Mouse (Mus musculus) fibroblast of lung, adult 2 months (primary cell): Measurements from ENCODE around the gene Stac.

Source experiments
- DNase-seq: peaks from one replicate; pipeline ENCODE4 v3.0.0-alpha.2; 2011; ENCODE audit warnings: low read depth

The Stac gene

DNA sequence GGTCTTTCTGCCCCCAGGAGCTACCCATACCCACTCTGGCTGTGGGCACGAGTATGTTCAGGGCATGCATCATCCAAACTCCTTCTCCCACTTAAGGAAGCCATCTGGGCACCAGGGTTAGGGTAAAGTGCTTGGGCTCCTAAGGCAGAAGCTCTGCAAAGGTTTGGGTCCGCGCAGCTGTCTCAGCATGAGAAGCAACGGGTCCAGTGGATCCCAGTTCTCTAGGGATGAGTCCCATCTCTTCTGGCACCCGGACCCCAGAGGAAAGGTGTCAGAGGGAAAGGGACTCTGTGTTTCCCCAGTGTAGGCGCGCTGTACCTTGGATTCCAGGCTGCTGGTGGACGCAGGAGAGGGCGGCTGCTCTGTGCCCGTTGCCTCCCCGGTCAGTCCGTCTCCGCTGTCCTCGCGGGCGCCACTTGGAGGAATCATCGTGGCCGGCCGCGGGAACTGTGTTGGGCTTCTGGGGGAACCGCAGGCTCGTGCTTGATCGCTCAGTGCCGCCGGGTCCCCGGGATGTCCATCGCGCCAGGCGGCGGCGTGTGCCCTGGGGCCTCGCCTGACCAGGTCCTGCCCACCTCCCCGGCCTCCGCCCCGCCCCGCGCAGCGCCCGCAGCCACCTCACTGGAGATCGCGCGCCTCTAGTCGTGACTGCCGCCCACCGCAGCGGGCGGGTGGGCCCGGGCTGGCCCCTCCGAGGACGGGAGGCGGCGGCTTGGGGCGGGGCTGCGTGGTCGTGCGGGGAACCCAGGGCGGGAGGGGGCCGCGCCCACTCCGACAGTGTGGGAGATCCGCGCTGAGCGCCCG lies at the start of gene Stac:
Gene Stac, minus strand, starts transcription at position 669 of the 804 bp plus-strand sequence.
- DNase-seq: no peak

DNA sequence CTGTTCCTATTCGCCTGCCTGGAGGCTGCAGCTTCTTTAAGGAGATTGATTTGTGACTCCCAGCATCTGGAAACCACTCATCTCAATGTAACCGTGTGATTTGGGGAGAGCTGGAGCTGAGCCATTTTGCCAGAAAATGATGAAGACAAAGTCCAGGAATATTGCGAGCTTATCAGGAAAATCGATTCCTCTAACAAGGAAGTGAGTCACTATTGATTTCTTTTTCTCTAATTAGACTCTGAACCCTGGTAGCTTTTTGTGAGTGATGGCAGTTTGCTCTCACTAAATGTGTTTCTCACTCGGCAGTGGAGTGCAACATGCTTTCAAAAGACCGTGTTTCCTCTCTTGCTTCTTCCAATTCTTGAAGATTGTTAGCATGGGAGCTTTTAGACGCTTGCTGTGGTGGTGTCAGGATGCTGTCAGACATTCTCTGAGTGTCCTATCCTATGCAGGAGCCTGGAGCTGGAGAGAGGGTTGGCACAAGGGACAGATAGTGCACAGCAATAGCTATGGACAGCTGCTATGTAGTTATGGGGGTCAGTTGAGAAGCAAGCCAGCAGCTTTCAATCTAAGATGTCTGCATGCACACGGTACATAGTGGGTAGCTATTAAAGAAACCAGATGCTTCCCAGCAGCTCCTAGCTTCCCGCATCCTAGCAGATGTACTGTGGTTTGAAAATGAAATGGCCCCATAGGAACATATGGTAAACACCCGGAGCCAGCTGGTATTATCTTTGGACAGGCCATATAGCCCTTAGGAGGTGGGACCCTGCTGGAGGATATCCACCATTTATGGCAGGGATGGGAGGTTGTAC lies 49.5 kb upstream of the Stac start:
- DNase-seq: no peak

DNA sequence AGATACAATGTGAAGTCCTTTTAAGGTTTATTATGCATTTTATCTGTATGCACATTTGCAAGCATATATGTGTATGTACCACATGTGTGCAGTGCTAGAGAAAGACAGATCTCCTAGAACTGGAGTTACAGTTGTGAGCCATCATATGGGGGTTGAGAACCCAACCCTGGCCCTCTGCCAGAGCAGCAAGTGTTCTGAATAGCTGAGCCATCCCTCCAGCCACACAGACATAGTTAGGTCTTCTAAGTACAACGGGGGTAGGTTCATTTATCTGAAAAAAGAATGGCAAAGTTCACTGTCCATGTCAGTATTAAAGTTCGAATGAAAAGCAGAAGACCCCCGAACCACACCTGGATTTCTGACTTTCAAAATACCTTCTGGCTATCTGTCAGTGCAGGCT lies 48.9 kb upstream of the Stac start:
- no peak for DNase-seq

DNA sequence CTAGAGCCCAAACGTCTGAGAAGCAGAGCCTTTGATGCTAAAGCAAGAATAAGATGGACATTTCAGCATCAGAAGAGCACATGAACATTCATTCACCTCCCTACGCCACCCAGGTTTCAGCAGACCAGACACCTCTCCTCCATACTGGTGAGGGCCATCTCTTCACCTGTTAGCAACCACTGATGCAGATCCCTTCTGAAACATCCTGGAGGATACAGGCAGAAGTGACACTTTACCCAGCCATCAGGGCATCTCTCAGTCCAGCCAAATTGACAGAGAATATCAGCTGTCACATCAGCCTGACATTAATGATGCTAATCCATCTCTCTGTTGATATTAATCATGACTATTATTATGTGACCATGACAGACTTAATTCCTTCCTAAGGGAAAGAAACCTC lies 47.6 kb upstream of the Stac start:
- no peak for DNase-seq

DNA sequence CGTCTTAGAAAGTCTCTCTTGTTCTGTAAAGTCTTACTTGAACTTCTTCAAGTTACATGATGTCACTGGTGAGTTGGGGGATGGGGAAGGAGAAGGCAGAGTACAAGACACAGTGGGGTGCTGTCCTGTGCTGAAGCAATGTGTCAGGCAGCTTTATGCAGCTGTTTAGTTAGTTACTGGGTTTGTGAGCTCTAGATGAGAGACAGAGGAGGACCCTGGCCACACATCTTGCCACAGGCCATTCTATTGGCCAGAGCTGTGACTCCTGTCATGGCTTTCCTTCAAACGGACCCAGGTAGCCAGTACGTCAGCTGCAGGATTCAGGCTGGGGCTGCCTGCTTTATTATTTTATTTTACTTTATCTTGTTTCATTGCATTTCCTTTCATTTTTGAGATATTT lies 45.8 kb upstream of the Stac start:
- DNase-seq: no peak

DNA sequence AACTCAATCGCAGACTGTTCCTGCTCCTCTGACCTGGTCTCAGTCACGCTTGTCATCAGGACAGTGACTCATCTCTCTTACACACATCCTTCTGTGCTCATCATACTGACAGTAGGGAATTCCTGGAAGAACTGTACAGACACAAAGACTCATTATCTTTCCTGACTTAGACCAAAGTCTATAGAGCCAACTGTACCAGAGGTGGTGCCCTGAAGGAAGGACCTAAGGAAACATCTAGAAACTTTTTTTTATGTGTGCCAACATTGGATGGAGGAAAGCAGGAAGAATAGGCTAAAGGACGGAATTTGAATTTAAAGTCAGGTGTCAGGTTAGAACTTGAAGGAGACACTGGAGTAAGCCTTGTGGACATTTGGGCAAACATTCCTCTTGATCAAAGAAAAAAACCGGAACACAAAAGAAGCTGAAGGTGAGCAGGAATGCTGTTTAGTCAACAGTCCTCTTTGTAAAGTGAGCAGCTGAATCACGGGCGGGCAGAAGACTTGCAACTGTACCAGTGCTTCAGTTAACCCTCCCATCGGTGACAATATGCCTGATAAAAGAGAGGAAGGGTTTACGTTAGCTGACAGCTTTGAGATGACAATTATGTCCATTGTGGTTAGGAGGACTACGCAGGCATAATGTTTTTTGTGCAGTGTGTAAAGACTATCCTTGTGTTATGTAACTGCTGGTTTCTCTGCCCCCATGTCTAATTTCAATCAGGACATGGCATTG lies 42.0 kb upstream of the Stac start:
- no peak for DNase-seq

DNA sequence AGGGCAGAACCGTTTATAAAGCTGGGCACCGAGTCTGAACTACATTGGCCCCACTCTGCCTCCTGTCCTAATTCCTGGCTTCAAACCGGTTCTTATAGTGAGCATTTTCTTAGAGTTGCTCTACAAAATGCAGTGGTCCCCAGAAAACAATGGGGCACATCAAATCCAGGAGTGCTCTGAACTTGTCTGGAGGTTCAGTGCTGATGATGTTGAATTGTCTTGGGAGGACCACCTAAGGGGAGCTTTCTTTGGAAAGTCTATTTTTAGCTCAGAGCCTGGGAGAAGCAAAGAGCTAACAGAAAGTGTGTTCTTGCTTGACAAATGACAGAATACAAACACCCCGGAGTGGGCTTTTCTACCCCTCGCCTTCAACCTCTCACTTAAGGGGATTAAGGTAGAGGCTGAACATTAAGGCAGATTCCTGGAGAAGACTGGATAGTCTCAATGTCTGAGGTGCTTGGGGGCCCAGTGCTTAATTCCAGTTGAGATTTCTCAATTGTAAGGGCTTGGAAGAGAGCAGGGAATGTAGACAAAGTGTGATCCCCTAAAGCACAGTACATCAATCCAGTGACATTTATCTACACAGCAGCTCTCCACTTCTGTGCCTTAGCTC lies 34.9 kb upstream of the Stac start:
- no peak for DNase-seq

DNA sequence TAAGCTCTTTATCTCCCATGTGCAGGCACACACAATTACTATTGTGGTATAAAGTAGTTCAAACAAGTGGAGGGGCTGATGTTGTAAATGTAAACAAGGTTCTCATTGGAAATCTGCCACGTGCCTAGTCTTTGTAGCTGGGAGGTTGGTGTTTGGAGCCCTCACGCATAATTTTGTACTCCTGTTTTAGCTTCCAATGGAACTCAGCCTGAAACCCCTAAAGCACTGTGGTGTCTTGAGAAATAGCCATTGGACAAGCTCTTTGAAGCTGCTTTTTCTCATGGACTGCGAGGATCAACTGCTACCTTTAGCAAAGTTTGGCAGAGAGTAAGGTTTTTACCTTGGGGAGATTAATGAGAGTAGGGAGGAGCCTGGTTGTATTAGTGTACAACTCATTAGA lies 24.3 kb upstream of the Stac start:
- DNase-seq: no peak

DNA sequence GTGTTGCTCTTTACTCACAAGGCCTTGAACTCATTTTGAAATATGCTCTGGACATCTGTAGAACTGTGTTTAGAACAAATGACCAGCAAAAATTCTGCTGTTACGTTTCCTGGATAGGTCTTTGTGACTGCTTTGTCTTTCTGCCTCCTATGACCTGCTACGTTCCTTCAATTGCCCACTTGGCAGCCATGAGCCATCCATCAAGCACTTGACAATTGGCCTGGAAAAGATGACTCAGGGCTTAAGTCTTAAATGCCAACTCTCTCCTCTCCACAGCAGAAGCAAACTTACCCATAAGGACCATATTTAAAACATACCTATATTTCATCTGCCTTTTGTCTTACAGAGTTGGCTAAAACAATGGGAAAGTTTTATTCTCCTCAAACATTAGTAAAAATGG lies 10.0 kb upstream of the Stac start:
- DNase-seq: peak; percentile 52

DNA sequence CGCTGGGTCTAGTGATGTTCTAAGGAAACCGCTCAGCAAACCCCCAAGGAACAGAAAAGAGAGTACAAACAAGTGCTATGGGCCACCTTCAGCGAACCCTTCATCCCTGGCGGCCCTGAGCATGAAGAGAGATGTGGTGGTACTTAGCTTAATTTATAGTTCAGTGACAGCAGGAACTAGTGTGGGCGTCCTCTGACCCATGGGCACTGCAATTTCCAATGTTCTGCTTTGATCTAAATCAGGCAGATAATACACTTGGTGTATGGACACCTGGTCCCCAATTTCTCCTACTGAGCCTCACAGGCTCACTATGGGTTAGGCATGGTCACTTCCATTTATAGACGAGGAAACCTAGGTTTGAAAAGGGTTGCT lies 322 bp upstream of the Stac start:
- no peak for DNase-seq

DNA sequence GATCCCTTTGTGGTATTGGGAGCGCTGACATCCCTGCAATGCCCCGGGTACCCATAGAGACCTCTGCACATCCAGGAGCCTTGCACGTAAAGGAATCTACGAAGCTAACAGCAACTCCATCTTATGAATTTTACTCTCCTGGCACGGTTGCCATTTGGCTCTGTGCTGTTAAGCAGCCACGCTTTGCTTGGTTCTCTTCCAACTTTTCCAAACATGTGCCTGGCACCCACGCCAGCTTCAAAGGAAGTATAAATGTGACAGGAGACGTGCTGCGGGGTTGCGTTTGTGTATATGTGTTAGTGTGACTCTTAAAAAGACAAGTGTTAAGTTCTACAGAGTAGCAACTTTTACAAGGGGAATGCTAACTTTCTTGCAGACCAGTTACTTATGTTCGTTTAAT lies 1.0 kb downstream of the Stac start:
- no peak for DNase-seq

DNA sequence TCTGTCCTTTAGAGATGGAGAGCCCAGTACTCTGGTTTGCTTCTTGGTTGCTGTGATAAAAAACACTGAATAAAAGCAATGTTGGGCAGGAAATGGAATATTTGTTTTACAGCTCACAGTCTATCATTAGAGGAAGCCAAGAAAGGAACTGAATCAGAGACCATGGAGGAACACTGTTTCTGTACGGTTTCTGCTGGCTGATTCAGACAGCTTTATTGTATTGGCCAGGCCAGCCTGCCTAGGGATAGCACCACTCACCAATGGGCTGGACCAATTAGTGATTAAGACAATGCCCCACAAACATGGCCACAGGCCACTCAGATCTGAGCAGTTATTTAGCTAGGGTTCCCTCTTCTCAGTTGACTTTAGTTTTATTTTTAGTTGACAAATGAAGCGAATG lies 6.0 kb downstream of the Stac start:
- no peak for DNase-seq

DNA sequence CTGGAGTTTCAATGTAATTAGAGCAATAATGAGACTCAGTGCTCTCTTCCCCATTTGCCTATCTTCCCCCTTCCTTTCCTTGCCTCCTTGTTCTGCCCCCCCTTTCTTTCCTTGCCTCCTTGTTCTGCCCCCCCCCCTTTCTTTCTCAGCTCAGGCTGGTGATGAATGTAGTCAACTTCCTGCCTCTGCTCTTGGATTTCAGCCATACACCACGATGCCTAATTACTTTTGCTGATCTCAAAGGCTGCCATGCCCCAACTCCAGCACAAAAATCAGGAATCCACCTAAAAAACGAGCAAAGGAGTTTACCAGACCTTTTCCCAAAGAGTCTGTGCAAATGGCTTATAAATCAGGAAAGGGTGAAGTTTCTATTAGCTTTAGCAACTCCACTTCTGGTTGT lies 10.6 kb downstream of the Stac start:
- no peak for DNase-seq

DNA sequence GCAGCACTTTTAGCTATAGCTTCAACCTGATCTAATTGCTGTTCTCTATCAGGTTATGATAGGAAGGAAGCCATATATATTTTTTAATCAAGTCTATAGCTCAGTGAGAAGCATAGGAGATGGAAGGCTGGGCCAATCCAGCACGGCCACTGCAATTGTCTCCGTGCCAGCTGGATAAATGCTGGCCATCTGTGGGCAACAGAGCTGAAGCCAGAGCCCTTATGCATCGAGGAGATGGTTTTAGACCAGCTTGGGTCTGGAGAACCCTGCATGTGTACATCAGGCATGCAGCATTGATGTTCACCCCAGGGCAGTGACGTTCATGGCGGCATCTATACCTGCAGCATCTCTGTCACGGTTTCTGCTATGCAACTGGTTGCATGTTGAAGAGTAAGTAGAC lies 20.3 kb downstream of the Stac start:
- DNase-seq: no peak

DNA sequence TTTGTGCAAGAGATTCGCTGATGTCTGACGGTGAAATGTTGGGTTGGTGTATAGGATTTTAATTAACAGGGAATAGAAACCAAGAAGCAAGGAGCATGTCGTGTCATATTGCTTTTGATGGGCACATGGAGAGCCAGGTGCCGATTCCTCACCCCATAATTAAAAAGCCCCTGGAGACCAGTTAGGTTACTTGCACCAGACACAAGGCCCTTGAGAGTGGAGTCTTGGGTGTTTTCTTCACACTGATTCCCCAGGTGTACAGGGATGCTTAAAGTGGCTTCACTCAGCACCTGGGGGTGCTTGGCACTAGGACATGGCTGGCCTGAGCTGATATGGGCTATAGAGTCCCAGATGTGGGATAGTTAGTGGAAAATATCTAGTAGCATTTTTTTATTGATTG lies 35.1 kb downstream of the Stac start:
- DNase-seq: no peak

DNA sequence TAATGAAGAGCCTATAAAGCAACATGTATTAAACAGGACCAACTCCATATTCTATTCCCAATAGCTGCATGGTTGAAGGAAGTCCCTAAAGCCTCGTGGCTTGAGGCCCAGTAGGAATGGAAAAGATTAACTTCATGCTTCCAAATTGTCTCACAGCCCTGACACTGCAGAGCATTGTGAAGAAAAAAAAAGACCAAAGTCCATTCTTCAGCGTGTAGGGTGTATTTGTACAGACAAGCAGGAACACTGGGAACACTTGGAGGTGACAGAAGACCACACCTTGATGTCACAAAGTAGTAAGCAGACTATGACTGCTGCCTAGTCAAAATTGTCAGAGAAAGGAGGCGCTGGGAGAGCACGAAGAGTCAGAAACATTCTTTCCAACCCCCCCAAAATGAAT lies 45.9 kb downstream of the Stac start:
- no peak for DNase-seq

DNA sequence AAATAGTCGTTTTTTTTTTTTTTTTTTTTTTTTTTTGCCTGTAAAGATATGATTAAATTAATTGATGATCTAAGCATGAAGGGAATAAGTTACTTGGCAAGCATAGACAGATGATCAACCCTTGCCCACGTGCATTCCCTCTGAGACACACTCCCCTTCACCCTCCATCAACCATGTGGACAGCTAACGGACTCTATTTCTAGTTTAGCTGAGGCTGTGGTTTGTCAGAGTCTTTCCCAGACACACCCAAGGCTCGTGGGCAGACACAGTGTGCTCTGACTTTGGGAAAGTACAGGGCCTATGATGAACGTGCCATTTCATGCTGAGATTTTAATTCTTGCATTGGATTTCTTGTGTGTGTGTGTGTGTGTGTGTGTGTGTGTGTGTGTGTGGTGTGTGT lies 46.8 kb downstream of the Stac start:
- peak; percentile 41 for DNase-seq

DNA sequence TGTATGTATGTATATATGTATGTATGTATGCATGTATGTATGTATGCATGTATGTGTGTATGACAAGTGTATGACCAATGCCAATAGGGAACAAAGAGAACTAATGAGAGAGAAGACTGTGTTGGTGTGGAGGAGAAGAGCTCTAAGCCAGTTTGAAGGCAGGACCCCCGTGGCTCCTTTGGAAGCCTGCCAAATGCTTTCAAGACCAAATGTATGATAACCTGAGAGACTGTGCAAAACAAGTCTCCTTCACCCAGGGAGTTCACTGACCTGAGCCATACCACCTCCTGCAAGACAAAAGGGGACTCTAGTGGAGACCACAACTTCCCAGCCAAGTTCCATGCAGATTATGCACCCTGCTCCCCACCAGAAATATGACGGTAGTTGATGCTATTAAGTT lies 52.5 kb downstream of the Stac start:
- DNase-seq: no peak

DNA sequence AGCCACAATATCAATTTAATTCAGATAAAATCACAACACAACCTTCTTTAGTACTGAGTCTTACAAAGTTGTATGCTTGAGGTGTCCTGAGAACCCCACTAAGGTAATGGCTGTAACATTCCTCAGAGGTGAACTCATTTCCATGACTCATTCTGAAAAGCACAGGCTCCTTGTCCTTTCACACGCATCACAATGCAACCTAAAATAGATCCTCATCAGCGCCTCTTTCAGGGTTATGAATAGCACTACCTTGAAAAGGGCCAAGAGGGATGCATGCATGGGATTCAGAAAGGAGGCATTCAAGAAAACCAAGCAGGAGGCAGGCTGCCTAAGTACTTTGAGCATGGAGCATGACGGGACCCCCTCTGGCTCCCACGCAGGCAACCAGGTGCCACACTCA lies 57.3 kb downstream of the Stac start:
- no peak for DNase-seq

DNA sequence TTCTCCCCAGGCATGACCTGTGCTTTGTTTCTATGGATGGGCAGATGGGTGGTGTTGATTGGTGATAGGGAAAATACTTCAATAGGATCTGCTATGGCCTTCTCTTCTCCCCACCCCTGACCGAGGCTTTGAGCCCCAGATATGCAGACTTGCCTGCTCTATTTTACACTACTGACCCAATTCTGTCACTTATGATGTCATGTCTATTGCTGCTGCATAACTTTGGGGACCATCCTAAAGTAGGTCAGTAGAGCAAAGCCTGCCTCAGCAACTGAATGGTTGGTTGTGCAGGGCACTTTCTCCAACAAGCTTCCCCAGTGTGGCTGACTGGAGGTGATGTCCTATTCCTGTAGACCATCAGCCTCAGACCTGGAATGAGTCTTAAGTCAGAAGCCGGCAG lies 69.0 kb downstream of the Stac start:
- no peak for DNase-seq

DNA sequence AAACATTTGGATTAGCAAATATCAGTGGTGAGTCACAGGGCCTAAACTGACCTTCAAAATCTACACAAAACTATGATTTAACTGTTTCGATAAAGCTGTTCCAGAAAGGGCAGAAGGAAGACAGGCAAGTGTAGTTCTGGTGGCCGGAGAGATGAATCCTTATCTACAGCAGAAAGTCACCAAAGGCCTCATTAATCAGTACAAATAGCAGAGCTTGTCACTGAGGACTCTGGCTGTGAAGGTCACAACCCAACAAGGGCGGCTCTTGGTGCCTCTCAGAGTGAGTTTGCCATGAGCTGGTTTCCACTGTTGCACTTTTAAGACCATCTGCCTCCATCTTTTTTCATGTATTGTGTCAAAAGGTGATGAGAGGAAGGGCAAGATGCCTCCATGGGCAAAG lies 78.8 kb downstream of the Stac start:
- no peak for DNase-seq

DNA sequence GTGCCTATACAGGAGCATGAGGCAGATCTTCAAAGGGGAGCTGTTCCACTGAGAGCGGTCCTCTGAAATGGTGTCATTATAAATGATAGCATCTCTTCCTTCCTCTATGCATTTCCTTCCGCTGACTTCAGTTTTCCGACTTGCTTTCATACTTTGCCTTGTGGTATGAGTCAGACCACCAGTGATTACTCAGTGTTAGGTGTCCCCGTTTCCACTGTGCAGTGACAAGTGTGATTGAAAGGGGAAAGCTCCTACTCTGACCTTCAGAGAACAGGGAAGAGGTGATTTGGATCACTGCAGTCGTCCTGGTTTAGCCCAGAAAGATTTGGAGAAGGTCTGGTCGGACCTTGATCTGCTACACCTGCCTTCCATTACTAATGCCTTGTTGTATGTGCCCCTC lies 81.4 kb downstream of the Stac start:
- no peak for DNase-seq

DNA sequence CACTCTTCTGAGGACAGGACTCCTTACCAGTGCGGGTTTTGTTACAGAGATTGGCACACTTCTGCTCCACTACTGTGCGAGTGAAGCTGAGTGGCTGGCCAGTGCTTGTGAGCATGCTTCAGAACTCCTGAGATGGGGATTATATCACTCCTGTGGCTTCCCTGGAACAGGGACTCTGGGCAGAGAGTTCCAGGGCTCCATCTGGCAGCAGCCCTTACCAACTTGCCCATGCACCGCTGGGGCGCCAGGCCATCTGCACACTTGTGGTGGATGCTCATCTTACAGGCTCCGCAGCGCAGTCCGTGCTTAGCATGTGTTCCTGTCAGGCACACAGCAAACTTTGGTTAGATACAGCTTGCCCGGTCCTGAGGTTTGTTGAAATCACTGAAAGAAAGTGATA lies 83.5 kb downstream of the Stac start:
- DNase-seq: no peak
